Mouse (Mus musculus) brain, embryonic 14.5 days (tissue): ENCODE measurements around the gene Paxbp1. TPM values are rescaled to one million over a fixed set of nuclear protein-coding genes. Genes with fewer than 3 reads are reported as not detected.
"Not testable (repeated sequence)": the region's sequence is repeated elsewhere in the genome, so short reads cannot be mapped to it uniquely, and the experiment has no call there.

Experiments
- DNase-seq: peaks from one replicate; pipeline ENCODE4 v3.0.0-alpha.2; 2011; ENCODE audit warnings: low read depth
- CTCF ChIP-seq: fragments of 200-500 bp; IDR thresholded peaks from 2 replicates; pipeline ENCODE4 v1.5.1; 2012; ENCODE audit warnings: inconsistent platforms, mild to moderate bottlenecking, moderate library complexity, borderline replicate concordance; ENCODE audit not compliant: insufficient read depth, insufficient read length; ENCODE audit errors: extremely low read depth
- POLR2A ChIP-seq: fragments of 200-500 bp; IDR thresholded peaks from 2 replicates; pipeline ENCODE4 v1.6.1; 2012; ENCODE audit warnings: mild to moderate bottlenecking, inconsistent platforms, borderline replicate concordance; ENCODE audit not compliant: poor library complexity, insufficient read depth, insufficient read length, severe bottlenecking; ENCODE audit errors: extremely low read depth
- polyA plus RNA-seq: library from polyadenylated mRNA; depleted of rRNA; stranded (reverse); fragments of >200 nt; gene quantifications from 2 replicates; pipeline ENCODE4 v1.2.3, GENCODE M21; 2012; rRNA removed

Gene Paxbp1
- 148 and 160 TPM in 2 replicates for polyA plus RNA-seq

DNA sequence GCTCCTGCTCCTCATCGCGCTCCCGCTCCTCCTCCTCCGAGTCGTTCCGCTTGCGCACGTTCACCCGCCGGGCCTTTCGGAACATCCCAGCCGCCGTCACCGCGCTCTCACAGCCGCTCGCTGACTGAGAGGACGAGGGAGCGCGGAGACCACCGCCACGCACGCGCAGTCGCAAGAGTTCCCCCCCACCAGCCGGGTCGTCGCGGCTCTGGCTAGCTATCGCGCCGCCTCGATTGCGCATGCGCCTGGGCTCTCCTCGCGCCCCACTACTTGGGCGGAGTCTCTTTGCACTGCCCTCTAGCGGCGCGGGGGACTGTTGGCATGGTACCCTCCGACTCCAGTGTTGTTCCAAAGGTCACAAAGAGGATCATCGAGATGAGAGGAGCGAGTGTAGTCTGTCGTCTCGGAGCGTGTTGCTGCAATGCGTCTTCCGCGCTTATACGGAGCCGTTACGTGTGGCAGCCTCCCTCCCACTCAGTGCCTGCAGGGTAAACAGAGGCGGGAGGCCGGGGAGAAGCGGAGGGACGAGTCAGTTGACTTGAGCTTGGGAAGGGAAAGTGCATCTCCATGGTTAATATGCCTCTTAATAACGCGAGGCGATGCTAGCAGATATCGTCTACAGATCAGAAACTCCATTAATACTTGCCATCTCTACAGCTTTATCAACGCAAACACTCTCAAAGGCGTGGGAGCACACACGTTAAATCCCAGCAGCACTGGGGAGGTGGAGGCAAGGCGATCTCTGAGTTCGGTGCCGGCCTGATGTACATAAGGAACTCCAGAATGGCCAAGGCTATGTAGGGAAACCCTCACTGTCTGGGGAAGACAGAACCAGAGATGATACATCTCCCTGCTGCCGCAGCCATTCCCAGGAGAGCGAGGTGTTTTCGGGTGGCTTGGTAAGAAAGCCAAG lies at the start of gene Paxbp1:
TSS of gene Paxbp1 (minus strand) at position 274 of the 913 bp plus-strand sequence.
- peak; percentile 100 for DNase-seq
- TF ChIP-seq POLR2A (peak; percentile 68), CTCF (peak; percentile 96)

DNA sequence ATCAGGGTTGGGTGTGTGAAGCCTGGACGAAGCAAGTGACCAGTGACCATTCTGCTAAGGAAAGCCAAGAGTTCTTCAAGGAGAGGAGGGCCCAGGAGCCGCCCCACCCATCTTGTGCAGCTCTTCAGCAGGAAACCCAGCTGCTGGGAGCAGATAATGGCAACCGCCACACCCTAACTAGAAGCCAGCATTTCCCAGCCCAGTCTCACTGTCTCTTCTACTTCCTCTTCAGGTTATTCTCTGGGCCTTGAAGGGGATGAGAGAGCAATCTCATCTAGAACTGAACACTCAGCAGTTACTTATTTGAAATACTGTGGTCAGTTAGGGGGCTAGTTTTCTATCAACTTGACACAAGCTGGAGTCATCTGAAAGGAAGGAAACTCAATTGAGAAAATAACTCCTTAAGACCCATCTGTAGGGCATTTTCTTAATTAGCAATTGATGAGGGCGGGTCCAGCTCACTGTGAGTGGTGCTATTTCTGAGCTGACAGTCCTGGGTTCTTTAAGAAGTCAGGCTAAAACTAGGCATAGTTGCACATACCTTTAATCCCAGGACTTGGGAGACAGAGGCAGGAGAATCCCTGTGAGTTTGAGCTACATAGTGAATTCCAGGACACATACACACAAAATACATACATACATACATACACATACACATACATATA lies 42.4 kb upstream of the Paxbp1 start:
- TF ChIP-seq POLR2A, result no peak
- TF ChIP-seq CTCF, result no peak
- DNase-seq, result no peak

DNA sequence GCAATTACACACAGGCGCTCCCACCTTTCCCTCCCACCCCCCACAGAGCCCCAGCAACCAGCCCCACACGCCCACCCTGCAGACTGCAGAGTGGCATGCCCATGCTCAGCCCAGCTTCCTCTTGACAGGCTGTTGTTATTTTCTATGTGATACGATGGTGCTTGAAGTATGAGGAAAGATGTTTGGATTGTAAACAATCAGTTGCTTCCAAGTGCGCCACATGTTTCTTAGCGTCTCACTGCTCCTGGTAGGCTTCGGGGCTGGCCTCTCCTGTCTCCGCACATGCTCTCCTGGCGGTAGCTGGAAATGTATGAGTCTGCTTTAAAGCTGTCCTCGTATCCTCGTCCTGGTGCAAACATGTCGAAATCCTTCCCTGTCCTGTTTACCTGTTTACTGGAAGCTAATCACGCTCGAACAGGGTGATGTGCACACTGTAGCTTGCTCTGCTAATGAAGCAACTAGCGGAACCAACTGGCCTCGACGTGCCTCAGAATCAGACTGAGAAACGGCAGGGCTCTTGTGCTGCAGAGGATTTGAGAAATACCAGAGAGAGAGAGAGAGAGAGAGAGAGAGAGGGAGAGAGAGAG lies 41.0 kb upstream of the Paxbp1 start:
- TF ChIP-seq CTCF, result no peak
- no peak for TF ChIP-seq POLR2A
- no peak for DNase-seq

DNA sequence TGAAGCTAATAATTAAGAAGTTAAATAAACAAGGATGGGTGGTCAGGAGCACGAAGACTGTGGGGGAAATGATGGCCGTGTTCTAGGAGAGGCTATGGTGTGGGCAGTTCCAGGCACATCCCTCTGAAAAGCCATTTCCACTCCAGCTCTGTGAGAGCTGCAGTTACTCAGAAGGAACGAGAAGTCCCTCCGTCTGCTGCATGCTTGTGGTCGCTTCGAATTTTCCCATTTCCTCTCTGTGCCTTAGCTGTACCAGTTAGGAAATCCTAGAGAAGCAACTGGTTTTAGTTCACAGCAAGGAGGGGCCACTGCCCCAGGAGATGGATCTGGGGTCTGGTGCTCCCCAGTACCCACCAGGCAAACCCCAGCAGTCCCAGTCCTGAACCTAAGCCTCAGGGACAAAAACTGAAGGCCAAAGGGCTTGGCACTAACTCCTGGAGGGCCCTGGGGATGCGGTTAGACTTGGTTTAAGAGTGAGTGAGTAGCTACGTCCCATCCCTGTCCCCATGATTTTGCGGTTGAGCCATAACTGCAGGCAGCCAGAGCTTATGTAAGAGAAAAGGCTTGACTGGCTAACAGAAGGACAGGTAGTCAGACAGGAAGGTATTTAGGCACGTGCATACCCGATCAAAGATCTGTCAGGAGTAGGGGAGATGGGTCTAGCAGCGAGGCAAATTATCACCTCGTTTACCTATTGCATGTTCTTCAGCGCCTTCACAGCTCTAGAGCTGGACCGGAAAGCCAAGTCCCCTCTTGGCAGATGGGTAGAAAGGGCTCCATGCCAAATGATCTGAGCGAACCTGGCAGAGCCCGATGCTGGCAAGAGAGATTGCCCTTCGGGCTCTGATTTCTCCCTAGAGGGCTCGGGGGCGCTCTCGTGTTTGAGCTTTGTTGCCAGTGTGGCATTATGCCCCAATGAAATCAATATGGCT lies 40.2 kb upstream of the Paxbp1 start:
- TF ChIP-seq CTCF (no peak), POLR2A (no peak)
- peak; percentile 90 for DNase-seq

DNA sequence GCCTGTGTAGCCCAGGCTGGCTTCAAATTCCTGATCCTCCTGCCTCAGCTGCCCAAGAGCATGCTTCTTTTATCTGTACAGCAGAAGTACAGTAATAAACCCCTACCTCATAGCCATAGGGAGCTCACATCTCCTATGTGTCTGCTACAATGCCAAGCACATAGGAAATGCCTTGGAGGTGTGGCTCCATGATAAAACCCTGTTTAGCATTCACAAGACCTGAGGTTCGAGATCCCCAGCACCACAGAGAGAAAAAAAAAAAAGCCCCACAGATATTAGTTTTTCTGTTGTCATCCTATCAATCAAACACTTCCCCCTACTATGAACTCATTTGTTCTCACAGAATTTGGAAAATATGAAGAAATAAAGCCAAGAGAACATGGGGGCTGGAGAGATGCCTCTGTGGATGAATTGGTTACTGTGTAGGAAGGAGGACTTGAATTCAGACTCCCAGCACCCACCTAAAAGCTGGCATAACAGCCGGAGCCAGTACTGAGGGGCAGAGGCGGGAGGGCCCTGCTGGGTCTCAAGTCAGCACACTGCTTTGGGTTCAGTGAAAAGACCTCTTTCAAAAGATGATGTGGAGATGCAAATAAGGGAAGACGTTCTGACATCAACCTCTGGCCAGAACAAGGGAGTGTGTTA lies 38.8 kb upstream of the Paxbp1 start:
- no peak for DNase-seq
- TF ChIP-seq CTCF (no peak), POLR2A (no peak)

DNA sequence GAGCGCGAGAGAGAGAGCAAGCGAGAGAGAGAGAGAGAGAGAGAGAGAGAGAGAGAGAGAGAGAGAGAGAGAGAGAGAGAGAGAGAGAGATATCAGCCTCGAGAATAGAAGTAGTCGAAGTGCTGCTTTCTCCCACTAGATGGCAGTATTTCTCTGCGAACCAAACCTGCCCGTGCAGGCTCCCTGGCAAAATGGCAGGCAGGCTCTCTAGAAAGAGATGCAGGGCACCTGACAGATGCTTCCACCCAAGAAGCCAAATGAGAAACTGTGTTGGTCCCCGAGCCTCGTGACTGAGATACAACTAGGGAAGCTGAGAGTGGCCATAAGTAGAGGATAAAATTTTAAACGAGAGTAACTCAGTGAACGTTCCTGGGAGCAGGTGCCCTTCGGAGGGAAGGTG lies 37.2 kb upstream of the Paxbp1 start:
- DNase-seq, result peak; percentile 90
- TF ChIP-seq CTCF, result peak; percentile 91
- no peak for TF ChIP-seq POLR2A

DNA sequence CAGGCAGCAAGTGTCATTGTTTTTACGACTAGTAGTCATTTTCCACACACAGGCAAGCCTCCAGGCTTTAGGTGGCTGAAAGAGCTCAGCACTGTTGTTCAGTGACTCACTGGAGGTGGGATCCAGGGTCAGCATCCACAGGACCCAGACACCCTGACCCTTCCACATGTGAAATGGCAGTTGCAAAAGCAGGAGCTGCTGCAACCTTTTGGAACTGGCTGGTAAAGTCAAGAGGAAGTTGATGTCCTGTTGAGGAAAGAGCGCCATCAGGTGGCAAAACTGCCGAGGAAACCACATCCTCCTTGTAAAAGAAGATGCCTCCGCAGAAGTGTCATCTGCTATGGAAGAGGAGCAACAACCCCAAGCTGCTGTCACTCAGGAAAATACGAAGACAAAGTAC lies 31.8 kb upstream of the Paxbp1 start:
- DNase-seq, result no peak

DNA sequence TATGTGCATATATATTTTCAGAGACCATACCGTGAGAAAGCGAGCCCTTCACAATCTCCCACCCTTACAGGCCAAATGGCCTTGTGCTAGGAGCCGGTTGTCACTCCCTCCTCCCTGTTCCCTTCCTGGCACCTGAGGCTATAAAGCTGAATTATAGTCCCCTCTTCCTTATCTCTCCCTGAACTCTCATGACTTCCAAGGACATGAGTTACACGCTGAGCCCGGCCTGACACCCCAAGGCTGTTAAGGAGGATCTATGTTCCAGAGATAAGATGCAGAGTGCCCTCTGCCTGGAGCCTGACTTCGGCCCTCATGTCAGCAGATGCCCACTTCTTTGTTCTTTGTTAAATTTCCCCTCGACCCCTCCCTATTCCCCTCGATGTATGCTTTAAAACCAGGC lies 31.1 kb upstream of the Paxbp1 start:
- DNase-seq, result not testable (repeated sequence)

More for the DNA sequence above, 31.8 kb upstream of the Paxbp1 start:
- TF ChIP-seq POLR2A (no peak), CTCF (no peak)

DNA sequence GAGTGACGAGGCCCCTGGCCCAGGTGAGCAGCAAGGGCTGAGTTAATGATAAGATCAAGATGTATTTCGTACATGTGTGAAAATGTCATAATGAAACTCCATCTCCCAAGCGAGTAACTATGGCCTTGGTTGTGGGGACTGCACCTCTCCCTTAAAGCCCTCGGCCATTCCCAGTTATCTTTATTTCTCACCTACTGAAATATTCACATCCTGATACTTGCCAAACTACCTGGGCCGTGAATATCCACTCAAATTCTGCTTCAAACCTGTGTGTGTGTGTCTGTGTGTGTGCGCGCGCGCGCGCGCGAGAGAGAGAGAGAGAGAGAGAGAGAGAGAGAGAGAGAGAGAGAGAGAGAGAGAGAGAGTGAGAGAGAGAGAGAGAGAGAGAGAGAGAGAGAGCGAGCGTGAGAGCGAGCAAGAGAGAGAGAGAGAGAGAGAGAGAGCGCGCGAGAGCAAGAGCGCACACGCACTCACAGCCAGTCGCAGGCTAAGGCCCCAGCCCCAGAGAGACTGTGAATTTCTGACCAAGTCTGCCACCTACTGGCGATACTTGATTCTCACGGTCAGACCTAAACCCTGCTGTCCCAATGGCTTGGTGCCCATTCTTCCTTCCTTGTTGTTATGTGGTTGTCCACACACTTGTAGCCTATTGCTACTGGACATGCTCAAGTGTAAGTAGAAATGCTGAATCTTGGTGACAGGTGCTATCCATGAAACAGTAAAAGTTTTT lies 29.0 kb upstream of the Paxbp1 start:
- TF ChIP-seq POLR2A (no peak), CTCF (peak; percentile 93)

DNA sequence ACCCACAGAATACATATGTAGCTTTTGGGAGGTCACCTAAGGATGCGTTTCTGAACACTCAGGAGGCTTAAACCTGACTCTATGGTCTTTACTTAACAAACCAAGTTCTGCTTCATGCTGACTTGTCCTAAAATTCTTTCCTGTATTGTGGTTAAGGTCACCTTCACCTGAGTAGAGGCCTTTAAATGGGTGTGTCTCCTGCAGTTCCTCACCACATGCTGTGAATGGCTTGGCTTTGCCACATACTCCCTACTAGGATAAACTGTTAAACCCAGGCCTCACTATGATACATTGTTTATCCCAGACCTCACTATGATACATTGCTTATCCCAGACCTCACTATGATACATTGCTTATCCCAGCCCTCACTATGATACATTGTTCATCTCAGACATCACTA lies 27.9 kb upstream of the Paxbp1 start:
- no peak for DNase-seq
- TF ChIP-seq CTCF (no peak), POLR2A (no peak)

More for the DNA sequence above, 29.0 kb upstream of the Paxbp1 start:
- DNase-seq, result peak; percentile 97
